Mouse (Mus musculus) small intestine, adult 2 months (tissue): ENCODE measurements around the gene Sirt7.

Experiments used
- CTCF ChIP-seq: fragments of 200-500 bp; IDR thresholded peaks from 2 replicates; pipeline ENCODE4 v1.5.1; 2012; ENCODE audit warnings: low read depth, mild to moderate bottlenecking, control low read depth, inconsistent platforms, low read length, moderate library complexity, mixed read lengths; ENCODE audit not compliant: insufficient replicate concordance, insufficient read length; ENCODE audit errors: extremely low read depth
- POLR2A ChIP-seq: fragments of 200-500 bp; IDR thresholded peaks from 2 replicates; pipeline ENCODE4 v1.6.1; 2012; ENCODE audit warnings: low read depth, mild to moderate bottlenecking, control low read depth, inconsistent platforms, low read length, moderate library complexity

- TF ChIP-seq POLR2A (no peak), CTCF (no peak)
Measured at GRCm38 (mm10) chr11:120622805-120623204, 2.2 kb downstream of the Sirt7 start.
